Mouse (Mus musculus) megakaryocyte, embryonic 14.5 days (primary cell): ENCODE results near the gene Tmem170b. TPM values are rescaled to one million over a fixed set of nuclear protein-coding genes. Genes with fewer than 3 reads are reported as not detected.
A peak's percentile ranks its signal among the peaks of the same experiment; 100 is the strongest.
"Not testable (repeated sequence)": the region's sequence is repeated elsewhere in the genome, so short reads cannot be mapped to it uniquely, and the experiment has no call there.

Source experiments
- H3K27me3 ChIP-seq: replicated peaks from 2 replicates; pipeline ENCODE3; 2012; ENCODE audit warnings: inconsistent platforms
- H3K36me3 ChIP-seq: replicated peaks from 2 replicates; pipeline ENCODE3; 2012; ENCODE audit warnings: low read length, inconsistent platforms, mixed read lengths
- H3K4me1 ChIP-seq: 2 replicates; pipeline ENCODE4 v1.6.1; 2012; ENCODE audit warnings: inconsistent platforms
- H3K4me3 ChIP-seq: replicated peaks from 2 replicates; pipeline ENCODE3; 2012; ENCODE audit warnings: moderate library complexity, mild to moderate bottlenecking, inconsistent platforms
- H3K9me3 ChIP-seq: 2 replicates; pipeline ENCODE4 v1.6.1; 2012; ENCODE audit warnings: inconsistent platforms
- FLI1 ChIP-seq: IDR thresholded peaks from 2 replicates; pipeline ENCODE4 v1.6.1; 2012; ENCODE audit warnings: low read length, inconsistent platforms, mixed read lengths
- GATA1 ChIP-seq: IDR thresholded peaks from 3 replicates; pipeline ENCODE4 v1.6.1; 2012; ENCODE audit warnings: mixed read lengths, low read length, inconsistent platforms, borderline replicate concordance
- polyA plus RNA-seq: library from polyadenylated mRNA; stranded (reverse); fragments of >175 nt; gene quantifications from 2 replicates; pipeline ENCODE4 v1.2.3, GENCODE M21; 2012; ENCODE audit warnings: low replicate concordance; ENCODE audit not compliant: insufficient read depth

The Tmem170b gene
- polyA plus RNA-seq, 1 experiment = 3.1 TPM

GRCm38 (mm10) chr13:41662401-41663070 is 56.8 kb downstream of the Tmem170b start:
- no peak for TF ChIP-seq GATA1
- TF ChIP-seq FLI1 = no peak
- peaks cover 11% of the 10 kb centered on the region for H3K4me1 ChIP-seq

GRCm38 (mm10) chr13:41663501-41664195 is 57.9 kb downstream of the Tmem170b start:
- no peaks in the 10 kb centered on the region for H3K27me3 ChIP-seq
- H3K36me3 ChIP-seq = no peaks in the 10 kb centered on the region
- TF ChIP-seq FLI1 = no peak
- TF ChIP-seq GATA1 = no peak
- peaks cover 11% of the 10 kb centered on the region for H3K4me1 ChIP-seq
- H3K9me3 ChIP-seq = no peaks in the 10 kb centered on the region
- H3K4me3 ChIP-seq = no peak overlapping the region

More at GRCm38 (mm10) chr13:41662401-41663070, 56.8 kb downstream of the Tmem170b start:
- Histone ChIP-seq H3K36me3 (no peaks in the 10 kb centered on the region), H3K9me3 (no peaks in the 10 kb centered on the region), H3K4me3 (peak overlapping the region; percentile 21), H3K27me3 (no peaks in the 10 kb centered on the region)

- no peaks in the 10 kb centered on the region for H3K4me1 ChIP-seq
- no peaks in the 10 kb centered on the region for H3K36me3 ChIP-seq
- 0 out of 2 replicates have a peak, but pooled peaks cover 2% of the 10 kb centered on the region for H3K9me3 ChIP-seq
- no peaks in the 10 kb centered on the region for H3K27me3 ChIP-seq
- H3K4me3 ChIP-seq = no peak overlapping the region
- TF ChIP-seq GATA1 (no peak), FLI1 (no peak)
Measured at GRCm38 (mm10) chr13:41669951-41670350, 64.2 kb downstream of the Tmem170b start.

GRCm38 (mm10) chr13:41670386-41671130 is 64.9 kb downstream of the Tmem170b start:
- Histone ChIP-seq H3K36me3 (no peaks in the 10 kb centered on the region), H3K4me1 (no peaks in the 10 kb centered on the region), H3K9me3 (0 out of 2 replicates have a peak, but pooled peaks cover 2% of the 10 kb centered on the region), H3K27me3 (no peaks in the 10 kb centered on the region), H3K4me3 (no peak overlapping the region)
- TF ChIP-seq GATA1 (no peak), FLI1 (no peak)

- H3K36me3 ChIP-seq = no peaks in the 10 kb centered on the region
- TF ChIP-seq GATA1 (no peak), FLI1 (no peak)
- H3K4me1 ChIP-seq = no peaks in the 10 kb centered on the region
- H3K4me3 ChIP-seq = no peak overlapping the region
- no peaks in the 10 kb centered on the region for H3K27me3 ChIP-seq
- 0 out of 2 replicates have a peak, but pooled peaks cover 2% of the 10 kb centered on the region for H3K9me3 ChIP-seq
Measured at GRCm38 (mm10) chr13:41671136-41671705, 65.5 kb downstream of the Tmem170b start.

- not testable (repeated sequence) for H3K4me1 ChIP-seq, H3K27me3 ChIP-seq, H3K4me3 ChIP-seq, H3K9me3 ChIP-seq, H3K36me3 ChIP-seq
Measured at GRCm38 (mm10) chr13:41672904-41673303, 67.2 kb downstream of the Tmem170b start.

- TF ChIP-seq FLI1 = no peak
- Histone ChIP-seq H3K9me3 (0 out of 2 replicates have a peak, but pooled peaks cover 2% of the 10 kb centered on the region), H3K36me3 (no peaks in the 10 kb centered on the region), H3K4me3 (no peak overlapping the region), H3K27me3 (no peaks in the 10 kb centered on the region), H3K4me1 (no peaks in the 10 kb centered on the region)
Measured at GRCm38 (mm10) chr13:41673541-41673940, 67.8 kb downstream of the Tmem170b start.

- H3K9me3 ChIP-seq, H3K36me3 ChIP-seq, H3K4me1 ChIP-seq, H3K27me3 ChIP-seq, H3K4me3 ChIP-seq: not testable (repeated sequence)
Measured at GRCm38 (mm10) chr13:41674608-41675007, 68.9 kb downstream of the Tmem170b start.

GRCm38 (mm10) chr13:41675498-41675897 is 69.8 kb downstream of the Tmem170b start:
- H3K36me3 ChIP-seq = no peaks in the 10 kb centered on the region
- TF ChIP-seq FLI1 (no peak), GATA1 (no peak)
- H3K4me1 ChIP-seq = no peaks in the 10 kb centered on the region
- H3K4me3 ChIP-seq = no peak overlapping the region
- no peaks in the 10 kb centered on the region for H3K9me3 ChIP-seq
- H3K27me3 ChIP-seq = no peaks in the 10 kb centered on the region
